Mouse (Mus musculus): ENCODE data around the gene Slc39a2. TPM values are rescaled to one million over a fixed set of nuclear protein-coding genes. Genes with fewer than 3 reads are reported as not detected.

Gene Slc39a2
- total RNA-seq, 2 experiments from 2014 or later: 0.69 to 1.1 TPM

- no peak for TF ChIP-seq CTCF (IDR thresholded peaks at IDR 0.05)
- DNase-seq: no peak
- peak overlapping the region; percentile 35 for H3K27ac ChIP-seq
- H3K4me3 ChIP-seq: no peak overlapping the region
- intact Hi-C loops (cut with DNase I): no loop called here
Measured at GRCm38 (mm10) chr14:51906102-51906501, 13.4 kb downstream of the Slc39a2 start.

- TF ChIP-seq CTCF (IDR thresholded peaks at IDR 0.05): no peak
- Histone ChIP-seq H3K4me3 (peak overlapping the region; percentile 78), H3K27ac (peak overlapping the region; percentile 100)
- intact Hi-C loops (cut with DNase I): no loop called here
- peak; percentile 56 for DNase-seq
Measured at GRCm38 (mm10) chr14:51911301-51911700, 18.6 kb downstream of the Slc39a2 start.

DNA sequence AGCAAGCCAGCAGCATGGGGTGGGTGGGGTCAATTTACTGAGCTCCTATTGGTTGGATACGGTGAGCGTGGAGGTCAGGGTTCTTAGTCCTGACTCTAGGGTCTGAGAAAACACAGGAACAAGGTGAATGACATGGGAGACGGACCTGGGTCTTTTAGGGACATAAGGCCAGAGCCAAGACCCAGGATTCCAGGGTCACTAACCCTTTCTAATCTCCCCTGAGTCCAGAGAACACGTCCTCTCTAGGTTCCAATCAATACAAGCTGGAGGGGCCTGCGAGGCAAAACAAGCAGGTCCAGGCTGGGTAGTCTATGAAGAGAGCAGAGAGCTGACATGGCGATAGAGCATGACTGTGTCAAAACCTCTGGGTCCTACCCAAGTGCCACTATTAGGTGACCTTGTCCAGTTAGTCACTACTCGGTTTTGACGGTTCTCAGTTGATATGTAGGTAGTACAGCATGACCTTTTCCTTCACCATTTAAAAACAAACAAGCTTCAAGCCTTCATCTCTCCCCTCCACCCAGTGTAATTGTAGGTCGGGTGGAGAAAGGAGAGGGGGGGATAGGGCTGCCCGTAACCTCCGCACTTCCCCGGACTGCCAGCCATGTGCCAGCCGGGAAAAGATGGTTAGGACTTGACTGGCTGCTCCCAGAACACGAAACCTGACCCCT lies 19.8 kb downstream of the Slc39a2 start:
- peak overlapping the region; percentile 78 for H3K4me3 ChIP-seq
- intact Hi-C loops (cut with DNase I): loop anchor here (1.0 to 2.0 kb wide), 2 partner anchors 9 to 72 kb away; partner anchors contain the start of gene Arhgef40
- peak overlapping the region; percentile 100 for H3K27ac ChIP-seq
- no peak for DNase-seq
- TF ChIP-seq CTCF (IDR thresholded peaks at IDR 0.05): no peak

DNA sequence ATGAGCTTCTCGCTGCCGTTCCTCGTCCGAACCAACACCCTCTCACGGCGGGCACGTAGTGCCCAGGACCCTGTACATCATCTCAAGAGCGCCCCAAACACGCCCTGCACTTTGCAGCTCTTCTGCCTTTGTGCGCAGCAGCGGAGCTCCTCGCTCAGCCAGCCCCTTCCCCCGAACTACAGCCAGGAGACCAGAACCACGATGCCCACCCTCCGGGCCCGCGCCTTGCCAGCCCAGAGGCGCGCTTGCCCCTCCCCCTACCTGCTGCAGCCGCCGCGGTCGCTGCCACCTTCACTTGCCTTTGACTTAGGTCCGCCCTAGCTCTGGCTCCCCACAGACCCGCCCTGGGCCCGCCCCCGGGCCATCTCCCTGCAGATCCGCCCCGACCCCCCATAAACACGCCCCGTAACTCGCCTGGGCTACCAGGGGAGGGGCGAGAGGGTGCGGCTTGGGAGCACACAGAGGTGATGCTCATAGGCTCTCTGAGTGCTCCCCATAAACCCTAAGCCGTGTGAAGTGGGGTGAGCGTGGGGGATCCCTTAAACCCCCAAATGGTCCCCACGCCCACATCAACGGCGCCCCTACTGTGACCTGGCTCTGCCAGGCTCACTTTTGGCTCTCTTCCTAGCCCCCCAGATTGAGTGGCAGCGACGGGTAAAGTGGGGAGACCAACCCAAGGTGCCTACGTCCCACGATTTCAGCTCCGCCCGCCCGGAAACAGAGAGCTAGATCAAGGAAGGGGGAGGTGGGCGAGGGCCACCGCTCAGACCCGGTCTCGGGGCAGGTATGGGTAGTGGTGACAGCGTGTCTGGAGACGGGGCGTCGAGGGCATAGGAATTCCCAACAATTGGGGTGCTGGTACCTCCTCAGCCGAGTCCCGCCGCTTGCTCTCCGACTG lies 20.6 kb downstream of the Slc39a2 start:
- intact Hi-C loops (cut with DNase I): loop anchor here (2.0 kb wide), 1 partner anchor 71 kb away; the partner anchor contains the start of gene Arhgef40
- peak overlapping the region; percentile 78 for H3K4me3 ChIP-seq
- peak; percentile 97 for DNase-seq
- no peak for TF ChIP-seq CTCF (IDR thresholded peaks at IDR 0.05)
- peak overlapping the region; percentile 100 for H3K27ac ChIP-seq

GRCm38 (mm10) chr14:51913960-51914762 lies 21.5 kb downstream of the Slc39a2 start, which contains the start of gene Ndrg2:
Gene Ndrg2, minus strand, starts transcription at chr14:51914158.
- no peak for TF ChIP-seq CTCF (IDR thresholded peaks at IDR 0.05)
- Histone ChIP-seq H3K27ac (peak within 1 kb of the TSS; percentile 100), H3K4me3 (peak within 1 kb of the TSS; percentile 78)
- peak; percentile 94 for DNase-seq
- intact Hi-C loops (cut with DNase I): loop anchor here (2.0 kb wide), 1 partner anchor 71 kb away; the partner anchor contains the start of gene Arhgef40

DNA sequence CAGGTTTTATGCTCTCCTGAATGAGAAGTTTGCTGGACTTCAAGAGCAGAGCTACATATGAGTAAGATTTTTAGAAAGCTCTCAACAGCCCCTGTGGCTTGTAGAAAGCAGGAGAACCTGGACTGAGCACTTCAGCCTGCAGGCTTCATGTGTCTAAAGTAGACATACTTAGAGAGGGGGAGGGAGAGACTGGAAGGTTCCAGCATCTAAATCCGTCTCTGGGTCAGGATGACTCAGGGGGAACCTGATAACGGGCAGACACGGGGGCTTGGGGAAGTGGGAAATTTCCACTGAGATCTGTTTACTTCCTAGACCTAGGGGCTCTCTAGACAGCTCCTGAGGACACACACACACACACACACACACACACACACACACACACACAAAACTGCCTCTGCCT lies 22.3 kb downstream of the Slc39a2 start:
- Histone ChIP-seq H3K4me3 (peak overlapping the region; percentile 78), H3K27ac (peak overlapping the region; percentile 100)
- intact Hi-C loops (cut with DNase I): no loop called here
- TF ChIP-seq CTCF (IDR thresholded peaks at IDR 0.05): no peak
- DNase-seq: peak; percentile 67

GRCm38 (mm10) chr14:51916539-51916938 lies 23.9 kb downstream of the Slc39a2 start:
- no peak for TF ChIP-seq CTCF (IDR thresholded peaks at IDR 0.05)
- DNase-seq: no peak
- H3K4me3 ChIP-seq: no peak overlapping the region
- peak overlapping the region; percentile 100 for H3K27ac ChIP-seq
- intact Hi-C loops (cut with DNase I): no loop called here

DNA sequence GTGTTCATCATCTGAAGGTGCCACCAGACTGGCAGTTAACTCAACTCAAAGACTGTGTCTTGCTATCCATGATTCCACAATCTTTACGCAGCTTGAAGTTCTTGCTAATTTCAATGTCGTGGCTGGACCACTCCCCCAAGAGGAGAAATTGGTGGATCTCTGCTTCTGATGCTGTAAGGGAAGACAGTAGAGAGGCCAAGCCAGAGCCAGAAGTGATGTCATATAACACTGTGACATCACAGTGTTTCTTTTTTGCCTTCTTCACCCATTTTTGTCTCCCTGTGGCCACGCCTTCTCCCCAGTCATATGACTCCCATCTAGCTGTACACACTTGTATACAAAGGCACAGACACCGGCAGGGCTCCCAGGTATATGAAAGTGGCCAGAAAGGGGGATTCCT lies 25.4 kb downstream of the Slc39a2 start, which contains the start of gene Tppp2:
TSS of gene Tppp2 (plus strand) at position 301 of the 400 bp plus-strand sequence.
- no peak for TF ChIP-seq CTCF (IDR thresholded peaks at IDR 0.05)
- H3K27ac ChIP-seq: peak within 1 kb of the TSS; percentile 100
- DNase-seq: no peak
- intact Hi-C loops (cut with DNase I): no loop called here
- peak within 1 kb of the TSS; percentile 74 for H3K4me3 ChIP-seq

GRCm38 (mm10) chr14:51918966-51919365 lies 26.3 kb downstream of the Slc39a2 start:
- H3K4me3 ChIP-seq: peak overlapping the region; percentile 74
- intact Hi-C loops (cut with DNase I): no loop called here
- peak overlapping the region; percentile 100 for H3K27ac ChIP-seq
- TF ChIP-seq CTCF (IDR thresholded peaks at IDR 0.05): no peak
- DNase-seq: peak; percentile 84

GRCm38 (mm10) chr14:51921759-51922570 lies 29.3 kb downstream of the Slc39a2 start:
- DNase-seq: peak; percentile 91
- peak overlapping the region; percentile 74 for H3K4me3 ChIP-seq
- peak overlapping the region; percentile 100 for H3K27ac ChIP-seq
- no peak for TF ChIP-seq CTCF (IDR thresholded peaks at IDR 0.05)
- intact Hi-C loops (cut with DNase I): loop anchor here (1.0 kb wide), 1 partner anchor 10 kb away; no protein-coding TSS in a partner anchor

GRCm38 (mm10) chr14:51922571-51922865 lies 29.8 kb downstream of the Slc39a2 start, which contains the start of gene Rnase13:
Gene Rnase13, minus strand, starts transcription at chr14:51922773.
- intact Hi-C loops (cut with DNase I): no loop called here
- peak; percentile 74 for DNase-seq
- TF ChIP-seq CTCF (IDR thresholded peaks at IDR 0.05): no peak
- peak within 1 kb of the TSS; percentile 74 for H3K4me3 ChIP-seq
- H3K27ac ChIP-seq: peak within 1 kb of the TSS; percentile 100

Measured in gastrocnemius, adult 2 months (tissue).